Mouse (Mus musculus): Measurements from ENCODE around the gene Sult2a2. TPM values are rescaled to one million over a fixed set of nuclear protein-coding genes. Genes with fewer than 3 reads are reported as not detected.
"Not testable (repeated sequence)": the region's sequence is repeated elsewhere in the genome, so short reads cannot be mapped to it uniquely, and the experiment has no call there.

Gene Sult2a2
- polyA plus RNA-seq (2014; fragmentation: Nextera tagmentation; extraction: Ambion mirVana) = not detected in 2 replicates

DNA sequence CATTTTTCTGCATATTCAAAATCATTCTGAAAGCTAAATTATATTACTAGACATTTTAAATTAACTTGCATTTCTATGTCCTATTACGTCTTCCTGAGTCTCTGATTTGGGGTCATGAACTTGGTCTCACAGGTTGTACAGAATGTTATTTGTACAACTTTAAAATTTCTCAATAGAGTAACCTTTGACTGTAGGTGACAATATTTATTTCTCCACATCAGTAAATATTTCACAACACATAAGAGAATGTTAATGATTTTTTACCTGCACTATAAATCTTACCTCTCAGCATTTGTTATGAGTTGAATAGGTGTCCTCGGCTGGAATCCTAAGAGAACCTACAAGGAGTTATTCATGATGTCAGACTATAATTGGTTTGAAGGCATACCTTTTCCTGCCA is at the start of gene Sult2a2:
Gene Sult2a2, plus strand, starts transcription at position 301 of the 400 bp plus-strand sequence.
- DNase-seq (ENCODE audit: low spot score); H3K27me3 ChIP-seq (ENCODE audit: control insufficient read depth, insufficient read depth, low read length); H3K27ac ChIP-seq (replicated peaks; ENCODE audit: low read depth, low read length); H3K4me2 ChIP-seq (ENCODE audit: low read depth, severe bottlenecking); H3K9ac ChIP-seq (ENCODE audit: low read length); H3K9me3 ChIP-seq (ENCODE audit: control insufficient read depth, low read length); ATAC-seq (ENCODE audit: insufficient number of reproducible peaks, low FRiP score, low TSS enrichment, low read depth); H3K4me1 ChIP-seq (ENCODE audit: control insufficient read depth, insufficient read depth, low read length); H3K4me3 ChIP-seq (ENCODE audit: low read depth, low read length); H3K36me3 ChIP-seq (ENCODE audit: control insufficient read depth, insufficient read depth, low read length): not testable (repeated sequence)
- WGBS = 87% methylated on average over 1 of the region's 2 CpGs

DNA sequence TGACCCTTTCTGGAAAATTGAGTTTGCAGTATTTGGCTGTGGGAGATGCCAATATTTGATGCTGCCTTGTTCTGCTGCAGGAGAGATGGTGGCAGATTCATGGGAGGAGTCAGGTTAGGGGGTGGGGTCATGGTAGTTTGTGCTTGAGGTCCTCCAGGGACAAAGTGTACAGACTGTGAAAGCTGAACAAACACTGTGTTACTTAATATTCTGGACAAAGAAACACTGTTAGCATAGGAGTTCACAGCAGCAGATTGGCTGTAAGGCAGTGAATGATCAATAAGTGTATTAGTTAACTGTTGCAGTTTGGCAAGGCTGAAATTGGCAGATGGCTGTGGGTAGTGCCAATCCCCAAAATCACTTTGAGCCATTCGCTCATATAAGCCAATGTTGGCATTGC is 80.6 kb downstream of the Sult2a2 start:
- no peaks in the 10 kb centered on the region for H3K36me3 ChIP-seq (ENCODE audit: control insufficient read depth, insufficient read depth, low read length)
- ATAC-seq (ENCODE audit: insufficient number of reproducible peaks, low FRiP score, low TSS enrichment, low read depth) = no peak
- no peak for DNase-seq (ENCODE audit: low spot score)
- no peaks in the 10 kb centered on the region for H3K9me3 ChIP-seq (ENCODE audit: control insufficient read depth, low read length)
- WGBS = 72% methylated on average over 1 of the region's 1 CpGs
- no peaks in the 10 kb centered on the region for H3K4me1 ChIP-seq (ENCODE audit: control insufficient read depth, insufficient read depth, low read length)
- no peak overlapping the region for H3K4me2 ChIP-seq (ENCODE audit: low read depth, severe bottlenecking)
- no peaks in the 10 kb centered on the region for H3K27me3 ChIP-seq (ENCODE audit: control insufficient read depth, insufficient read depth, low read length)
- H3K27ac ChIP-seq (replicated peaks; ENCODE audit: low read depth, low read length) = no peak overlapping the region
- no peak overlapping the region for H3K4me3 ChIP-seq (ENCODE audit: low read depth, low read length)
- no peak overlapping the region for H3K9ac ChIP-seq (ENCODE audit: low read length)

Other genes starting within 250 kb of the Sult2a2 start
- not detected in 2 replicates for gene Bsph2, start 162.4 kb upstream of the Sult2a2 start, polyA plus RNA-seq (2014; fragmentation: Nextera tagmentation; extraction: Ambion mirVana)
- gene Sult2a5, start 109.5 kb upstream of the Sult2a2 start, polyA plus RNA-seq (2014; fragmentation: Nextera tagmentation; extraction: Ambion mirVana) = not detected in 2 replicates
- gene Sult2a1, start 103.9 kb downstream of the Sult2a2 start, polyA plus RNA-seq (2014; fragmentation: Nextera tagmentation; extraction: Ambion mirVana) = not detected in 2 replicates

Data from limb, embryonic 11.5 days (tissue).